Mouse (Mus musculus) heart, embryonic 15.5 days (tissue): ENCODE measurements at regions not wholly inside any gene's neighbourhood (a gene's known extent, or its start where the extent isn't known, plus 50 kb on each side); places are given as distances from the start of the nearest gene placed in this dataset.
A peak's percentile ranks its signal among the peaks of the same experiment; 100 is the strongest.

ENCODE experiments used
- ATAC-seq: fragments of 200-750 bp; cut with Nextera tagmentation; replicated peaks from 2 replicates; pipeline ENCODE4 v1.8.0; 2017; ENCODE audit warnings: low read depth, moderate TSS enrichment; ENCODE audit not compliant: insufficient number of reproducible peaks, insufficient read depth, low FRiP score
- H3K27ac ChIP-seq: fragments of 300-500 bp; sonication (generic); 2 replicates; pipeline ENCODE4 v1.5.1; 2015; ENCODE audit warnings: mild to moderate bottlenecking, inconsistent platforms
- H3K27me3 ChIP-seq: fragments of 300-500 bp; sonication (generic); 2 replicates; pipeline ENCODE4 v1.6.1; 2015; ENCODE audit warnings: inconsistent platforms
- H3K36me3 ChIP-seq: fragments of 300-500 bp; sonication (generic); 2 replicates; pipeline ENCODE4 v1.6.1; 2015; ENCODE audit warnings: mild to moderate bottlenecking, inconsistent platforms
- H3K4me1 ChIP-seq: fragments of 300-500 bp; sonication (generic); replicated peaks from 2 replicates; pipeline ENCODE4 v1.6.1; 2015; ENCODE audit warnings: inconsistent platforms
- H3K4me2 ChIP-seq: fragments of 300-500 bp; sonication (generic); 2 replicates; pipeline ENCODE4 v1.6.1; 2015; ENCODE audit warnings: inconsistent platforms, mild to moderate bottlenecking, moderate library complexity
- H3K4me3 ChIP-seq: fragments of 300-500 bp; sonication (generic); 2 replicates; pipeline ENCODE4 v1.5.1; 2015; ENCODE audit warnings: mild to moderate bottlenecking, inconsistent platforms
- H3K9ac ChIP-seq: fragments of 300-500 bp; sonication (generic); 2 replicates; pipeline ENCODE4 v1.6.1; 2015; ENCODE audit warnings: mild to moderate bottlenecking, inconsistent platforms
- H3K9me3 ChIP-seq: fragments of 300-500 bp; sonication (generic); replicated peaks from 2 replicates; pipeline ENCODE4 v1.6.1; 2016; ENCODE audit warnings: inconsistent platforms
- WGBS: fragments of 180-500 bp; shearing (Covaris S2); methylation state at CpG from one replicate; pipeline ENCODE4 v1.1.7; 2015; ENCODE audit warnings: mixed read lengths; 5-methylcytosine and 5-hydroxymethylcytosine counted together

DNA sequence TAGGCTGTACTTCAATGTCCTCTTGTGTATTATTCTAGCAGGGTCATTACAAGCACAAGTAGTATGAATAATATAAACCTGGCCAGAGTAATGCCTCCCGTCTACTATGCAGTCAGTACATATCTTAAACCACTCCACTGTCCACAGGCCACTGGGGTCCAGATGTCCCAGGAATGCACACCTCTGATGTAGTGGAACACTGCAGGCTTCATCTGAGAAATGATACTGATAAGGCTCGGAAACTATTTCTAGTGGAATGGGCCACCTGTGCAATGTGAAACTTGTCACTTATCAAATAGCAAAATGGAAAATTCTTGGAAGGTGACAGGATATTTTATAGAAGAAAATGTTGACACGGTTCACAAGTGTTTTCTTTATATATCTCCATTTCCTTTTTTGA lies 477.6 kb upstream of the Gm9747 start:
- no peaks in the 10 kb centered on the region for H3K27me3 ChIP-seq
- no peaks in the 10 kb centered on the region for H3K36me3 ChIP-seq
- H3K4me2 ChIP-seq: no peak overlapping the region
- 12% methylated on average over 3 of the region's 3 CpGs for WGBS
- ATAC-seq: peak; percentile 64
- no peak overlapping the region for H3K9ac ChIP-seq
- H3K4me3 ChIP-seq: no peak overlapping the region
- no peaks in the 10 kb centered on the region for H3K9me3 ChIP-seq
- H3K4me1 ChIP-seq: 0 out of 2 replicates have a peak, but pooled peaks cover 5% of the 10 kb centered on the region
- H3K27ac ChIP-seq: peak overlapping the region; percentile 57

DNA sequence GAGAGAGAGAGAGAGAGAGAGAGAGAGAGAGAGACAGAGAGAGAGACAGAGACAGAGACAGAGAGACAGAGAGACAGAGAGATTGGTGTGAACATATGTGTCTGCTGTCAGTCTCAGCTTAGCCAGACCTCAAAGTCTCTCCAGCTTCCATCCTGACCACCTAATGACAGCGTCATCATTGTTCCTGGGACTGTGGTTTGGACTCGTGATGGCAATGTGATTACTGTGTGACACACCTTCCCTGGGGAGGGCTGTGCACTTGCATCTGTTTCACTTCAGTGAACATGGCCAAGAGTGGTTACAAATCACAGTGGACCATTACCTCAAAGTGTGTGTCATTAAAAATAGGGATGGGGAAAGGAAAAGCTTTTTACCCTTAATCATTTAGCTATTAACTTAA lies 477.2 kb upstream of the Gm9747 start:
- H3K4me3 ChIP-seq: no peak overlapping the region
- H3K4me1 ChIP-seq: 0 out of 2 replicates have a peak, but pooled peaks cover 5% of the 10 kb centered on the region
- ATAC-seq: peak; percentile 75
- no peaks in the 10 kb centered on the region for H3K27me3 ChIP-seq
- no peaks in the 10 kb centered on the region for H3K36me3 ChIP-seq
- H3K4me2 ChIP-seq: no peak overlapping the region
- H3K27ac ChIP-seq: peak overlapping the region; percentile 57
- no peaks in the 10 kb centered on the region for H3K9me3 ChIP-seq
- 21% methylated on average over 2 of the region's 2 CpGs for WGBS
- H3K9ac ChIP-seq: no peak overlapping the region

DNA sequence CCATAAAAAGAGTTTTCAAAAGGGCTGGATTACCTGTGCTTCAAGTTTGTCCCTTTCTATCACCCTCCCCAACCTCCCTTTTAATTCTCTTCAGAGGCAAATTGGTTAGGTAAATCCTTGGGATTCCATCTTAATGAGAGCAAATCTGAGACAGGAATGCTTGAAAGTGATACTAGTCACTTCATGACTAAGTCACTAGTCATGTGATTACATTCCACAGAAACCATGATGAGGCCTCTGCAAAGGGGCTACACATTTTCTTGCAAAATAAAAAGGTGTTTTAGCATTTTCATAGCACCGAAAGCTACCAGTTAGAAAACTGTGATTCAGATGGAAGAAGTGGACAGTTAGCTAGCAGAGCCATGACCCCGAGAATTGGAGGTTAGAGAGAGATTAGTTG lies 473.0 kb upstream of the Gm9747 start:
- Histone ChIP-seq H3K4me1 (0 out of 2 replicates have a peak, but pooled peaks cover 2% of the 10 kb centered on the region), H3K27ac (no peak overlapping the region), H3K36me3 (no peaks in the 10 kb centered on the region), H3K4me2 (no peak overlapping the region), H3K9me3 (no peaks in the 10 kb centered on the region), H3K27me3 (no peaks in the 10 kb centered on the region), H3K9ac (no peak overlapping the region), H3K4me3 (no peak overlapping the region)
- ATAC-seq: no peak
- WGBS: 86% methylated on average over 2 of the region's 2 CpGs

GRCm38 (mm10) chr1:81771704-81772103 lies 461.2 kb upstream of the Gm9747 start:
- WGBS: 84% methylated on average over 3 of the region's 3 CpGs
- Histone ChIP-seq H3K4me3 (no peak overlapping the region), H3K9ac (no peak overlapping the region), H3K36me3 (no peaks in the 10 kb centered on the region), H3K9me3 (no peaks in the 10 kb centered on the region), H3K4me2 (no peak overlapping the region), H3K27me3 (no peaks in the 10 kb centered on the region), H3K4me1 (no peaks in the 10 kb centered on the region), H3K27ac (no peak overlapping the region)
- ATAC-seq: no peak

GRCm38 (mm10) chr1:81780583-81780982 lies 452.3 kb upstream of the Gm9747 start:
- Histone ChIP-seq H3K27me3 (no peaks in the 10 kb centered on the region), H3K36me3 (no peaks in the 10 kb centered on the region), H3K4me3 (no peak overlapping the region), H3K4me2 (no peak overlapping the region), H3K27ac (no peak overlapping the region), H3K4me1 (no peaks in the 10 kb centered on the region), H3K9ac (no peak overlapping the region), H3K9me3 (no peaks in the 10 kb centered on the region)
- no peak for ATAC-seq

GRCm38 (mm10) chr1:81784305-81784704 lies 448.6 kb upstream of the Gm9747 start:
- no peak for ATAC-seq

DNA sequence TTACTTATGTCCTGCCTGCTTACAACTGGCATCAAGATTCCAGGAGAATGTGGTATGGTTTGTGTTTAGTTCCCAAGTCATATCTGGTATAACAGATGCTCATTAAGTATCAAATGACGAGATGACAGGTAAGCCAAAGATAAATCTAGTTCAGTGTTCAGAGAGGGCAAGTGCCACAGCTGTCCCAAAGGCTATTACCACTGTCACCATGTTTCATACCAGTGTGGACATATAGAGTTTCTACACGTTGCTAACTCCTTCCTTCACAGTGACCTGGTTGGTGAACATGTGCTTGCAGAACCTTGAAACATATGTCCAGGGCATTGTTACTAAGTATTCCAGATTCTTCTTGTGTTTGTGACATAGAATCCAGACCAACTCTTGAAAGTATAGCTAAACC lies 438.1 kb upstream of the Gm9747 start:
- no peak overlapping the region for H3K9ac ChIP-seq
- H3K9me3 ChIP-seq: no peaks in the 10 kb centered on the region
- H3K27ac ChIP-seq: no peak overlapping the region
- peaks cover 4% of the 10 kb centered on the region; the same call in 1 of the 2 replicates for H3K4me1 ChIP-seq
- H3K4me2 ChIP-seq: no peak overlapping the region
- WGBS: 57% methylated on average over 2 of the region's 2 CpGs
- no peaks in the 10 kb centered on the region for H3K36me3 ChIP-seq
- H3K4me3 ChIP-seq: no peak overlapping the region
- no peaks in the 10 kb centered on the region for H3K27me3 ChIP-seq
- no peak for ATAC-seq

More at GRCm38 (mm10) chr1:81784305-81784704, 448.6 kb upstream of the Gm9747 start:
- Histone ChIP-seq H3K4me2 (no peak overlapping the region), H3K36me3 (no peaks in the 10 kb centered on the region), H3K4me3 (no peak overlapping the region), H3K27ac (no peak overlapping the region), H3K9ac (no peak overlapping the region), H3K27me3 (no peaks in the 10 kb centered on the region), H3K4me1 (no peaks in the 10 kb centered on the region), H3K9me3 (no peaks in the 10 kb centered on the region)
- WGBS: 52% methylated on average over 1 of the region's 1 CpGs

DNA sequence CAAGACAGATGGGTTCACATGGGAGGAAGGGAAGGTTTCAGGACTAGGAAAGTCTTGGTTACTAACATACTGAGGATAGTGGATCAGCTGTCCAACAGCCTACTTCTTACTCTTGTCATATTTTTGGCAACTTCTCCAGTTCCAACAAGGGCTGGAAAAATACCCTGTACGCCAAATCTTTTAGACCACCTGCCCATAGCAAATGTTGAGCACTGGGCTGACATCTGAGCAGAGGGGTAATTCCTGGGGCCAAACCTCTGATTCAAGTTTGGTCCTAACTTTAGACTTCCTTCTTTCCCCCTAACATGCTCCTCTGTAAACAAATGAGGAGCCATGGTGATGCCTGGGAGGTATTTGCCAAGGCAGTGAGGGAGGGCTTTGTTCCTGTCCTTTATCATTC lies 437.5 kb upstream of the Gm9747 start:
- no peak overlapping the region for H3K27ac ChIP-seq
- no peaks in the 10 kb centered on the region for H3K9me3 ChIP-seq
- H3K27me3 ChIP-seq: no peaks in the 10 kb centered on the region
- 77% methylated on average over 1 of the region's 1 CpGs for WGBS
- peaks cover 4% of the 10 kb centered on the region; the same call in 1 of the 2 replicates for H3K4me1 ChIP-seq
- H3K9ac ChIP-seq: no peak overlapping the region
- no peak overlapping the region for H3K4me2 ChIP-seq
- no peak for ATAC-seq
- H3K36me3 ChIP-seq: no peaks in the 10 kb centered on the region
- no peak overlapping the region for H3K4me3 ChIP-seq

GRCm38 (mm10) chr1:81811591-81811990 lies 421.3 kb upstream of the Gm9747 start:
- Histone ChIP-seq H3K27me3 (no peaks in the 10 kb centered on the region), H3K9ac (no peak overlapping the region)
- no peak for ATAC-seq

DNA sequence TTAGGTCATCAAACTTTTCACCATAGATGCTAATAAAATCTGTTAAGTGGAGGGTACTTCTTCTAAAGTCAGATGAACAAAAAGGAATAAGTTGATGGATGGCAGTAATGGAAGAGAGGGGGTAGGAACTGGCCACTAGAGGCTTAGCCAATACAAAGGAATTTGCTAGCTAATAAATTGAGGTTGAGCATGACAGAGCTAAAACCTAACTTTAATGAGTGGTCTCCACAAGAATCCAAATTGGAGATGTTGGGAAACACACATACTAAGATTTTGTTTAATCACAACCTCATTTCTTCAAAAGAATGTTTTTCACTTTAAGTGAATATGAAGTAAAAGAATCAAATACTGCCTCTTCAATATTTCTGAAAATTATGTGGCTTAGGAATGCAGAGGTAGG lies 414.0 kb upstream of the Gm9747 start:
- no peak for ATAC-seq

More at GRCm38 (mm10) chr1:81811591-81811990, 421.3 kb upstream of the Gm9747 start:
- Histone ChIP-seq H3K9me3 (no peaks in the 10 kb centered on the region), H3K4me3 (no peak overlapping the region), H3K4me1 (no peaks in the 10 kb centered on the region), H3K27ac (no peak overlapping the region), H3K4me2 (no peak overlapping the region), H3K36me3 (no peaks in the 10 kb centered on the region)

GRCm38 (mm10) chr1:81841966-81842365 lies 390.9 kb upstream of the Gm9747 start:
- no peak overlapping the region for H3K4me3 ChIP-seq
- no peaks in the 10 kb centered on the region for H3K36me3 ChIP-seq
- no peaks in the 10 kb centered on the region for H3K9me3 ChIP-seq
- H3K27ac ChIP-seq: no peak overlapping the region
- no peaks in the 10 kb centered on the region for H3K27me3 ChIP-seq
- no peak overlapping the region for H3K9ac ChIP-seq
- 72% methylated on average over 3 of the region's 3 CpGs for WGBS
- no peak overlapping the region for H3K4me2 ChIP-seq
- H3K4me1 ChIP-seq: no peaks in the 10 kb centered on the region
- ATAC-seq: no peak

More for the DNA sequence above, 414.0 kb upstream of the Gm9747 start:
- Histone ChIP-seq H3K4me3 (no peak overlapping the region), H3K4me2 (no peak overlapping the region), H3K36me3 (no peaks in the 10 kb centered on the region), H3K4me1 (no peaks in the 10 kb centered on the region), H3K27ac (no peak overlapping the region), H3K27me3 (no peaks in the 10 kb centered on the region), H3K9me3 (no peaks in the 10 kb centered on the region), H3K9ac (no peak overlapping the region)

- no peak overlapping the region for H3K27ac ChIP-seq
- H3K4me1 ChIP-seq: no peaks in the 10 kb centered on the region
- H3K27me3 ChIP-seq: no peaks in the 10 kb centered on the region
- ATAC-seq: no peak
- no peak overlapping the region for H3K4me2 ChIP-seq
- no peak overlapping the region for H3K9ac ChIP-seq
- H3K36me3 ChIP-seq: no peaks in the 10 kb centered on the region
- WGBS: 87% methylated on average over 6 of the region's 6 CpGs
- H3K9me3 ChIP-seq: no peaks in the 10 kb centered on the region
- no peak overlapping the region for H3K4me3 ChIP-seq
Observed at GRCm38 (mm10) chr1:81850462-81851144, 382.3 kb upstream of the Gm9747 start.
